Mouse (Mus musculus) kidney, adult 11 months (tissue): ENCODE results near the gene Slc9a2.
A peak's percentile ranks its signal among the peaks of the same experiment; 100 is the strongest.

Source experiments
- DNase-seq: peaks from one replicate; pipeline ENCODE4 v3.0.0; 2022

Slc9a2 gene

DNA sequence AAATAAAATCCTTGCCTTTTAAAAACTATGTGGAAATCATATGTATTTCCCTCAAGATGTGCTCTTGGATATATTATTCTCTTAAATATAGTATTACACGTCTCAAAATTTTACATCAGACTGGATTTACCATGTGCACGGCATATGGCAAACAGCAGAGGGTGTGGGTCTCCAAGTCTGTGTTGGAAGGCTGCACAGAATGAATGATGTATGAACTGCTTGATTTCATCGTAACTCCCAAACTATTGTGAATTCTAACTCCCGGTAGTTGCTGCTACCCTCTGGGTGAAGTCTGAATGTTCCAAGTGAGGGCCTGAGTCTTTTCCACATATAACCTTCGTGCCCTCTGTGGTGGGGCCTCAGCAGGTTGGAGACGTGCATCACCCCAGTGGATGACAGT lies 108.6 kb downstream of the Slc9a2 start:
- DNase-seq = no peak

DNA sequence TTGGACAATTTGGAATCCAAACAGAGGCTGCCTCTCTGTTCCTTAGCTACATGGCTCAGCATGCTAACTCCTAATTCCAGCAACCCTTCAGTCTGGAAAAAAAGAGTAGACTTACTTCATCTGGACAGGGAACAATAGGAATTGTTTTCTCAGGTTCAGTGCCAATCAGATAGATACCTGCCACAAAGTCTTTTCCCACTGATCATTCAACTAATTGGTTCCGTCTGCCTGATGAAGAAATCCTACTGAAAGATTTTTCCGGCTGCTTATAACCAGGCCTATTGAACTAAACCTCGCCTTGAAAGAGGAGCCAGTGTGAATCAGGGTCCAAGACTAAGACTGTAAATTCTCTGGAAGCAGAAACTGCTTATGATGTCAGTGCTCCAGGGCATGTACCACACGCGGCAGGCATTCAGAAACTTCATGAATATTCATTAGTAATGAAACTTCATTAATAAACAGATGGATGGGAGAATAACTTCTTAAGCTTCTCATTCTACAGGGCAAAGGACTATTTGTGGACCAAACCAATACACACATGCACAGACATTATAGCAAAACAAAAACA lies 109.4 kb downstream of the Slc9a2 start:
- peak; percentile 48 for DNase-seq

GRCm38 (mm10) chr1:40790324-40791141 lies 110.2 kb downstream of the Slc9a2 start, which contains the start of gene Mfsd9:
Mfsd9 (minus strand) TSS chr1:40790687.
- peak; percentile 87 for DNase-seq

GRCm38 (mm10) chr1:40795508-40795907 lies 115.1 kb downstream of the Slc9a2 start:
- no peak for DNase-seq

DNA sequence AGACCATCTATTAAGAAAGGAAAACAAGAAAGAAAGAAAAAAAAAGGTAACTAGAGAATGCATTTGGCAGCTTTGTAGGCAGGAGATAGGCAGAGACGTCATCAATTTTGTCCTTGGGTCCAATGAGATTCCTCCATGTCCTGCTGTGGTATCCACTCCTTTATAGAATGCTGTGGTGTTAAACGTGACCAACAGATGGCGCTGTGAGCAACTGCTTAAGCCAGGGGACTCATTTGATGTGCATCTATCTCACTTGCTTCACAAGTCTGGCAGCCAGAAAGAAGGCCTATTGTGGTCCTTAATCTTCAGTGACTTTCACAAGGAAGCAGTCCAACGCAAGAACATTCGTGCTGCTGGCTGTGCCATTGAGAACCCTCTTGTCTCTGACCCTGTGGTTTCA lies 117.0 kb downstream of the Slc9a2 start:
- DNase-seq = peak; percentile 27

DNA sequence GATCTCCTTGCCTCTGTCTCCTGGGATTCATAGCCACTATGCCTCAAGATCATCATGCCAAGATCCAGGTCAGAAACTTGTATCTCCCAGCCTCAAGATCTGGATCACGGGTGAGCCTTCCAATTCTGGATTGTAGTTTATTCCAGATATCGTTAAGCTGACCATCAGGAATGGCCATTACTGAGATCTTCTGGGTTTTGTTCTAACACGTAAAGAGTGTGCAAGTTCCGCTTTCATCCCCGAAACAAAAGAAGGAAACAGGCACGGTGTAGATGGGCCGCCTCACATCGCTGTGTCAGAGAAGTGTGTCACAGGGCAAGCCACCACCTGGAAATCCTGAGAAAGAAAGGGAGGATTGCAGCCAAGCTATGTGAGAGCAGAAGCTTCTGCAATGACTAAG lies 118.7 kb downstream of the Slc9a2 start:
- DNase-seq = no peak

DNA sequence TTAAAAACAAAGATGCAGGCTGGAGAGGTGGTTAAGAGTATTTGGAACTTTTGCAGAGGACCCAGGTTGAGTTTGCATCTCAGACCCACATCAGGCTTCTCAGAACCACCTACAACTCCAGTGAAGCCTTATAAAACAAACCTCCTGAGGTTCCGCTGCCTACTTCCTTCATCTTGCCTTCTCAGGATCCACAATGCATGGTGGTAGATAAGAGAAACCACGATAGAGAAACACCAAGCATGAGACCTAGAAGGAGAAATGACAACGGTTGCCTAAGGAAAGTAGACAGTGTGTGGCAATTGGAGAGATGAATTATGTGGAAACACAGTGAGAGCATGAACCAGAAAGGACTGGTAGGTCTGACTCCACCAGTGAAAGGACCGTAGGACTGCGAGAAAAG lies 120.5 kb downstream of the Slc9a2 start:
- DNase-seq = no peak

DNA sequence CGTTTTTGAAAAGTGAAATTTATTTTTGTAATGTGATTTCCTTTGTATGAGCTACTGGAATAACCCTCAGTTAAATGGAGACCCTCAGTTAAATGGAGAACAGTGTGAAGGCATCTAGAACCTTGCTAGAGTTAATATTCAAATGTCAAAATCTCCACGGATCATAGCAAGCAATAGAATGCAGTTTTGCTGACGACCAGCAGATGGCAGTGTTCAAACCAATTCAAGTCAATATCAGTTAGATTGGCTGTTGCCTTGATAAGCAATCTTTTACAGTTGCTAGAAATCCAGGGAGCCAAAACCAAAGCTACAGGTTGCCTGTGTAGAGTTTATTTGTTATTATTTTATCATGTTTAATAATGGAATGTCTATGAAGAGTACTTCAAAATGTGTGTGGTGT lies 122.4 kb downstream of the Slc9a2 start:
- DNase-seq = peak; percentile 28

GRCm38 (mm10) chr1:40804118-40804517 lies 123.7 kb downstream of the Slc9a2 start:
- no peak for DNase-seq

GRCm38 (mm10) chr1:40805351-40805750 lies 125.0 kb downstream of the Slc9a2 start, which contains the start of gene Tmem182:
Tmem182 (plus strand) TSS chr1:40805601.
- DNase-seq = no peak

- DNase-seq = no peak
These were observed 125.5 kb downstream of the Slc9a2 start for GRCm38 (mm10) chr1:40805891-40806290.

- no peak for DNase-seq
These were observed 128.3 kb downstream of the Slc9a2 start for GRCm38 (mm10) chr1:40808643-40809042.

DNA sequence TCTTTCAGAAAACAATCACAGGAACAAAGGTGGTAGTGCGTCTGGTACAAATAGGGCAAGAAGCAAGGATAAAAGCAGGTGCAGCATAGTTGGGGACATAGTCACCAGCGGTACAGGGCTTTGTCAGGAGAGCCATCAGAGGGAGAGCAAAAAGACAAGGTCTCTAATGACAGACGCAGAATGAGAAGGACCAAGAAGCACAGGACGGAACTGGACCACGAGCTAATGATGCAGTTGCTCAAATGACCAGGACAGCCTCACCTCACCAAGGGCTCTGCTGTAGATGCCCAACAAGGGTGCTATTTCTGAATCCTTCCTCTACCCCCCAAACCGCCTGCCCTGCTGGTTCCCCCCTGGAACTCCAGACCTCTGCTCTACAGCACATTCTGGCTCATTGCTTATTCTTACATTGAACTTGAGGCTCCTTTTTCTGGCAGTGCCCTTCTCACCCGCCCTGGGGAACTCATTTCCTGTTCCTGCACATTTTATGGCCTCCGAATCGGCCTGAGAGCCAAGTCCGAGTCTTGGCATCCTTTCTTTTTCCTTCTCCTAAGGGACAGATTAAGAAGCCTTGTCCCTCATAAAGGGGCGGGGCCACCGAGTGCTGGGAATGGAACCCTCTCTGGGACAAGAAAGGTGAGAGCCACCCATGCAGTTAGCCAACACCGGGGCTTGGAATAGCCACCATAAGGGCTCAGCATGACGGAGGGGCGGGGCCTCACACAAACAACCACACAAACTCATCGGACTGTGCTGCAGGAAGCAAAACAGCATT lies 134.9 kb downstream of the Slc9a2 start:
- DNase-seq = peak; percentile 19
